Mouse (Mus musculus) lung, postnatal 0 days (tissue): ENCODE measurements around the gene Sh2b1. TPM values are rescaled to one million over a fixed set of nuclear protein-coding genes. Genes with fewer than 3 reads are reported as not detected.
A peak's percentile ranks its signal among the peaks of the same experiment; 100 is the strongest.

Experiments used
- ATAC-seq: fragments of 200-750 bp; cut with Nextera tagmentation; 2 replicates; pipeline ENCODE4 v1.8.0; 2017; ENCODE audit warnings: moderate library complexity
- DNase-seq: peaks from one replicate; pipeline ENCODE4 v3.0.0-alpha.2; 2016; ENCODE audit warnings: low spot score
- H3K27ac ChIP-seq: fragments of 300-500 bp; sonication (generic); 2 replicates; pipeline ENCODE4 v1.5.1; 2014; ENCODE audit warnings: antibody characterized with exemption, mild to moderate bottlenecking, low read length, mixed read lengths
- H3K27me3 ChIP-seq: fragments of 300-500 bp; sonication (generic); replicated peaks from 2 replicates; pipeline ENCODE4 v1.6.1; 2014; ENCODE audit warnings: low read length, mixed read lengths; ENCODE audit not compliant: insufficient read depth
- H3K36me3 ChIP-seq: fragments of 300-500 bp; sonication (generic); 2 replicates; pipeline ENCODE4 v1.6.1; 2014; ENCODE audit warnings: low read length, mixed read lengths; ENCODE audit not compliant: insufficient read depth
- H3K4me1 ChIP-seq: fragments of 300-500 bp; sonication (generic); 2 replicates; pipeline ENCODE4 v1.6.1; 2014; ENCODE audit warnings: antibody characterized with exemption, low read depth, low read length, mixed read lengths; ENCODE audit not compliant: insufficient read depth
- H3K4me2 ChIP-seq: fragments of 300-500 bp; sonication (generic); replicated peaks from 2 replicates; pipeline ENCODE4 v1.6.1; 2014; ENCODE audit warnings: low read depth, mild to moderate bottlenecking, low read length, moderate library complexity, mixed read lengths
- H3K4me3 ChIP-seq: fragments of 300-500 bp; sonication (generic); 2 replicates; pipeline ENCODE4 v1.5.1; 2014; ENCODE audit warnings: low read depth, low read length
- H3K9ac ChIP-seq: fragments of 300-500 bp; sonication (generic); replicated peaks from 2 replicates; pipeline ENCODE4 v1.6.1; 2014; ENCODE audit warnings: low read depth, mild to moderate bottlenecking
- H3K9me3 ChIP-seq: fragments of 300-500 bp; sonication (generic); 2 replicates; pipeline ENCODE4 v1.6.1; 2016; ENCODE audit warnings: low read length, mixed read lengths
- CTCF ChIP-seq: IDR thresholded peaks from 2 replicates; pipeline ENCODE4 v1.5.1; 2016; ENCODE audit warnings: antibody characterized with exemption, mild to moderate bottlenecking
- EP300 ChIP-seq: IDR thresholded peaks from 2 replicates; pipeline ENCODE4 v1.6.1; 2016; ENCODE audit warnings: antibody characterized with exemption, mild to moderate bottlenecking, control low read depth
- WGBS: fragments of 180-500 bp; shearing (Covaris S2); extraction: QIAGEN DNeasy Blood & Tissue Kit; methylation state at CpG from one replicate; pipeline ENCODE4 v1.1.7; 2014; 5-methylcytosine and 5-hydroxymethylcytosine counted together
- polyA plus RNA-seq: library from polyadenylated mRNA; unstranded; fragments of >200 nt; fragmentation: Nextera tagmentation; extraction: Ambion mirVana; gene quantifications from 2 replicates; pipeline ENCODE4 v1.2.1, GENCODE M21; 2015

Sh2b1 gene
- polyA plus RNA-seq, 1 experiment from 2014 or later: 25.6 TPM

DNA sequence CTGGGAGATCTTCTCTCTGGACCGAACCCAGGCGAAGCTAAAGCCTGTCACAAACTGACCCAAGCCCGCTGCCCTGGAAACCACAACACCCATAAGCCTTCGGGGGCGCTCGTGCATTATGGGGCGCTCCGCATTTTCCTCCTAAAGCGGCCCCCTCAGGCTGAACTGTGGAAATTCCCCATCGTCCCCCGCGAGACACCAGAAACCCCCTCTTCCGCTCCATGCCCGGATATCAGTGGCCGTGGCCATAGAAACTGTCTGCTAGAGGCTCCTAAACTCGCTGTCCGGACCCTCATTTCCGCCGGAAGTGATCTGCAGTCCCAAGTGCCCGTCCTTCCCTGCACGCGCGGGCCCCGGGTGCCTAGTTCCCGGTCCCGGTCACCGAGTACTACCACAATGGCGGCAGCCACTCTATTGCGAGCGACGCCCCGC is 11.8 kb upstream of the Sh2b1 start, which contains the start of gene Tufm:
Tufm (plus strand) TSS at position 310 of the 432 bp plus-strand sequence.
- Histone ChIP-seq H3K4me1 (no peaks in the 10 kb centered on the region; the same call in 1 of the 2 replicates), H3K9me3 (no peaks in the 10 kb centered on the region), H3K9ac (peak within 1 kb of the TSS; percentile 56), H3K36me3 (peaks cover 13% of the 10 kb centered on the region), H3K4me3 (peak within 1 kb of the TSS; percentile 59), H3K27me3 (no peaks in the 10 kb centered on the region), H3K27ac (peak within 1 kb of the TSS; percentile 77), H3K4me2 (peak within 1 kb of the TSS; percentile 70)
- ATAC-seq (peak; percentile 94), DNase-seq (peak; percentile 99)
- TF ChIP-seq EP300 (peak; percentile 42; the same call in 1 of the 2 replicates), CTCF (peak; percentile 72)
- 2% methylated on average over 32 of the region's 32 CpGs for WGBS

DNA sequence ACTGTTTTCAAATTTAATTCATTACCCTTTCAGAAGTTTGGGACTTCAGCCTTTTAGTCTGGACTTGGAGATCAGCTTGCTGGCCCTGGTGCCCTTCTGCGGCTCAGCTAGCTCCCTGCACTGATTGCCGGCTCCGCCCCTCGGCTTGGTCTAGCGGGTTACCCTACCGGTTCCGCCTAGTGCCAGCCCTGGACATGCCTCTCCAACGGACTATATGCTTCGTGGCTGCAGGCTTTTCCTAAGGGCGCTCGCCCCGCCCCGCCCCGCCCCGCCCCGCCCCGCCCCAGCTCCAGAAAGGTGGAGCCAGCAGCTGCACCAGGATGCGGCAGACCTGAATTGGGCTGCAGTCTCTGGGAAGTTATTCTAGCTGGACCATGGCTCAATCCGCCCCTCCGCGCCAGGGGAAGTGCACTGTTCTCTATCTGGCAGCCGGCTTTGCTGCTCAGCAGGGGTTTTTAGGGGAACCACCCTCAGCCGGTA is 7.2 kb upstream of the Sh2b1 start:
- no peaks in the 10 kb centered on the region for H3K27me3 ChIP-seq
- H3K4me2 ChIP-seq: peak overlapping the region; percentile 56
- DNase-seq (peak; percentile 96), ATAC-seq (peak; percentile 92)
- TF ChIP-seq EP300 (no peak), CTCF (0 out of 2 replicates have a peak, but pooled peaks have one; percentile 5)
- peak overlapping the region; percentile 19; the same call in 1 of the 2 replicates for H3K4me3 ChIP-seq
- H3K9me3 ChIP-seq: no peaks in the 10 kb centered on the region
- WGBS: under 1% methylated on average over 22 of the region's 23 CpGs
- H3K36me3 ChIP-seq: no peaks in the 10 kb centered on the region
- H3K9ac ChIP-seq: no peak overlapping the region
- H3K4me1 ChIP-seq: no peaks in the 10 kb centered on the region; the same call in 1 of the 2 replicates
- peak overlapping the region; percentile 65; the same call in 1 of the 2 replicates for H3K27ac ChIP-seq

DNA sequence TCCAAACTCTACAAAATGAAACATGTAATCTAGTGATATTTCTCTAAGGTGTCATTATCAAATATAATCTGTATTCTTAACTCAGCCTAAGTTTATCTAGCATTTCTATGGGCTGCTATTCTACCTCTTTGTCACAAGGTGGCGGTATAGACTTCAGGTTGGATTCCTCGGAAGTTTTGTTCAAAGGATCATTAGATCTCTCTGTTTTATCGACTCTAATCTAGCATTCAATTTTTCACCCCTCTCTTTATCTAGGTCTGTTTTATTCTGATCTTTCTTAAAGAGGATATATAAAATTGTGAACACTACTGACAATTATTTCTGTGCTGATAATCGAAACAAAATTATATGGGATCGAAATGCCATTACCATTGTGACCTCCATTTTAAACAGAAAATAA is 6.5 kb upstream of the Sh2b1 start:
- H3K36me3 ChIP-seq: no peaks in the 10 kb centered on the region
- no peak overlapping the region for H3K9ac ChIP-seq
- TF ChIP-seq EP300 (no peak), CTCF (peak; percentile 76)
- WGBS: 21% methylated on average over 5 of the region's 5 CpGs
- H3K4me3 ChIP-seq: no peak overlapping the region; the same call in 1 of the 2 replicates
- H3K4me1 ChIP-seq: no peaks in the 10 kb centered on the region; the same call in 1 of the 2 replicates
- DNase-seq (peak; percentile 64), ATAC-seq (no peak)
- no peaks in the 10 kb centered on the region for H3K9me3 ChIP-seq
- H3K27ac ChIP-seq: no peak overlapping the region
- peak overlapping the region; percentile 56 for H3K4me2 ChIP-seq
- H3K27me3 ChIP-seq: no peaks in the 10 kb centered on the region

DNA sequence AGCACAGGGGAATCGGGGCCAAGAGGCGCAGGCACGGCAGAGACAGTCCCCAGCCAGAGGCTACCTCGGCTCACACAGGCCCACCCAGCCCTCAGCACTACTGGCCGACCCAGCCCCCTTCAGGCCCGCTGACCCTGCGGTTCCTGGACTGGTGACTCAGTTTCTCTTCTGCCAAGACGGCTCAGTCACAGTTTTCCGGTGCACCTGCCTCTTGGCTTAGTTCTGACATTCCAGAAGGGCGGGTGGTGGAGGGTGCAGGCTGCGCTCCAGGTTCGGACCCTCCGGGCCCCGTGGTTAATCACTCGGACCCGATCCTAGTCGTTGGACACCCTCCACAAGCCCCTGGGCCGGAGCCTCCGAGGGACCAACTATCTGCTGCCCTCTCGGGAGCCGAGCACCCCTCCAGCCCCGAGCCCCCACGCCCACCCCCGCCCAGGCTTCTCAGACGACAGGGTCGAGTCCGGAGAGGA is 703 bp downstream of the Sh2b1 start:
- Histone ChIP-seq H3K36me3 (peaks cover 10% of the 10 kb centered on the region; the same call in 1 of the 2 replicates), H3K9me3 (no peaks in the 10 kb centered on the region), H3K4me2 (peak overlapping the region; percentile 93), H3K4me1 (no peaks in the 10 kb centered on the region; the same call in 1 of the 2 replicates), H3K9ac (peak overlapping the region; percentile 93), H3K27ac (peak overlapping the region; percentile 93), H3K27me3 (no peaks in the 10 kb centered on the region), H3K4me3 (peak overlapping the region; percentile 84)
- no peak for TF ChIP-seq CTCF
- no peak for TF ChIP-seq EP300
- peak; percentile 43 for DNase-seq
- 0% methylated on average over 21 of the region's 27 CpGs for WGBS
- ATAC-seq: peak; percentile 11

DNA sequence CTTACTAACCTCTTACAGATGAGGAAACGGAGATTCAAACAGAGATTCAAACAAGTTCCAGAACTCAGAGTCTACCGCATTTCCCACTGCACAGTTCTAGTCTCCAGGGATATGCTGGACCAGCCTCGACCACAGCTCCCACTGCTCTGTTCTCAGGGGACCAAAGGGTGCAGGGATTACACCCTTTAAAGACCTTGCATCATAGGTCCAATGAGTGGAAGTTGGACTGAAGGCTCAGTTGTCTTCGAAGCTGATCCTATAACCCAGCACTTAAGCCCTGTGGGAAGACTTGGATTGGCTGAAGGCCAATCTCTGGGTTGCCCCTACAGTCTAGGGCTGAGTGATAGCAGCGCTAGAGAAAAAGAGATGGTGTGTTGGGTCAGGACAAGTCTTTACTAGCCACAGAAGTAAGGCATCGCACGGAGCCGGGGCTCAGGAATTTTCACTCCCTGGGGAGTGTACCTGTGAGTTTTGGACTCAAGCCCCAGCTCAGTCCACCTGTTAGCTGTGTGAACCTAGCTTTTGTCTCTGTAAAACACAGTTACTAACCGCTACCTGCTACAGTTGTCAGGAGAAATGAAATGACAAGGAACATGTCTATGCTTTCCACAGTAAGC is 1.6 kb downstream of the Sh2b1 start:
- ATAC-seq (no peak), DNase-seq (no peak)
- Histone ChIP-seq H3K4me1 (no peaks in the 10 kb centered on the region; the same call in 1 of the 2 replicates), H3K9me3 (no peaks in the 10 kb centered on the region), H3K36me3 (peaks cover 13% of the 10 kb centered on the region), H3K4me2 (peak overlapping the region; percentile 93), H3K4me3 (no peak overlapping the region), H3K9ac (peak overlapping the region; percentile 93), H3K27ac (no peak overlapping the region), H3K27me3 (no peaks in the 10 kb centered on the region)
- WGBS: 73% methylated on average over 9 of the region's 9 CpGs
- TF ChIP-seq CTCF: no peak
- no peak for TF ChIP-seq EP300

DNA sequence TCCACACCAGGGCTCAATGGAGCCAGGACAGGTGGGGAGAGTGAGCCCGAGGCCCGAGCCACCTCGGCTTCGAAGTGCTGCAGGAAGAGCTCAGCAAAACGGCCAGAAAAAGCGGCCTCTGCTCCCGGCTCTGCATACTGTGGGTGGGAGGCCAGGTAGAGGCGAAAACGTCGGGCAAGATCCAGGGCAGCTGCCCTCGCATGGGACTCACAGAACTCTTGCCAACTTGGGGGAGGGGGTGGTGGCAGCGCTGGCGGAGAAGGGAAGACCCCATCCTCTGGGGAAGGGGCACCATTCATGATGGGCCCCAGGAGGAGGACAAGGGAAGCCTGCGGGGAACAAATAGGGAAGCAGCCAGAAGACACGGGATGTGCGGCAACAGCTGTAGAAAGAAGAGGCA is 2.5 kb downstream of the Sh2b1 start:
- TF ChIP-seq CTCF: no peak
- TF ChIP-seq EP300: no peak
- Histone ChIP-seq H3K4me3 (no peak overlapping the region), H3K9ac (no peak overlapping the region), H3K4me1 (no peaks in the 10 kb centered on the region; the same call in 1 of the 2 replicates), H3K9me3 (no peaks in the 10 kb centered on the region), H3K4me2 (no peak overlapping the region), H3K27ac (no peak overlapping the region), H3K27me3 (no peaks in the 10 kb centered on the region), H3K36me3 (peaks cover 18% of the 10 kb centered on the region)
- 87% methylated on average over 15 of the region's 16 CpGs for WGBS
- no peak for DNase-seq
- no peak for ATAC-seq
